Mouse (Mus musculus): ENCODE measurements at regions not wholly inside any gene's neighbourhood (a gene's known extent, or its start where the extent isn't known, plus 50 kb on each side); places are given as distances from the start of the nearest gene placed in this dataset.

- no peak overlapping the region for H3K9ac ChIP-seq (ENCODE audit: low read length)
- H3K27me3 ChIP-seq (ENCODE audit: control insufficient read depth, insufficient read depth, low read length) = no peaks in the 10 kb centered on the region
- no peak overlapping the region for H3K4me3 ChIP-seq (ENCODE audit: low read depth, low read length)
- H3K36me3 ChIP-seq (ENCODE audit: control insufficient read depth, insufficient read depth, low read length) = no peaks in the 10 kb centered on the region
- no peak overlapping the region for H3K4me2 ChIP-seq (replicated peaks; ENCODE audit: low read depth)
- no peaks in the 10 kb centered on the region for H3K4me1 ChIP-seq (replicated peaks; ENCODE audit: control insufficient read depth, insufficient read depth)
- H3K9me3 ChIP-seq (ENCODE audit: control insufficient read depth, low read length) = no peaks in the 10 kb centered on the region
- TF ChIP-seq EP300 (optimal IDR thresholded peaks at IDR 0.05) (no peak), CTCF (IDR thresholded peaks at IDR 0.05; ENCODE audit: low read depth) (no peak)
- no peak overlapping the region for H3K27ac ChIP-seq (replicated peaks)
- WGBS = 33% methylated on average over 4 of the region's 4 CpGs
- DNase-seq (ENCODE audit: low spot score) = peak; percentile 18
- peak; percentile 24; the same call in 1 of the 2 replicates for ATAC-seq (ENCODE audit: low FRiP score, low TSS enrichment)
Observed at GRCm38 (mm10) chr2:108660697-108661388, 619.7 kb upstream of the Kif18a start.

- H3K27me3 ChIP-seq (ENCODE audit: control insufficient read depth, insufficient read depth, low read length) = no peaks in the 10 kb centered on the region
- no peak overlapping the region for H3K27ac ChIP-seq (replicated peaks)
- whole genome bisulfite sequencing = 48% methylated on average over 2 of the region's 2 CpGs
- H3K9ac ChIP-seq (ENCODE audit: low read length) = no peak overlapping the region
- no peaks in the 10 kb centered on the region for H3K4me1 ChIP-seq (replicated peaks; ENCODE audit: control insufficient read depth, insufficient read depth)
- H3K9me3 ChIP-seq (ENCODE audit: control insufficient read depth, low read length) = no peaks in the 10 kb centered on the region
- no peak overlapping the region for H3K4me3 ChIP-seq (ENCODE audit: low read depth, low read length)
- no peaks in the 10 kb centered on the region for H3K36me3 ChIP-seq (ENCODE audit: control insufficient read depth, insufficient read depth, low read length)
- DNase-seq (ENCODE audit: low spot score) = no peak
- no peak for TF ChIP-seq CTCF (IDR thresholded peaks at IDR 0.05; ENCODE audit: low read depth)
- TF ChIP-seq EP300 (optimal IDR thresholded peaks at IDR 0.05) = no peak
- no peak for ATAC-seq (ENCODE audit: low FRiP score, low TSS enrichment)
- H3K4me2 ChIP-seq (replicated peaks; ENCODE audit: low read depth) = no peak overlapping the region
Observed at GRCm38 (mm10) chr2:108677777-108678380, 602.7 kb upstream of the Kif18a start.

- Histone ChIP-seq H3K27ac (replicated peaks) (no peak overlapping the region), H3K9me3 (ENCODE audit: control insufficient read depth, low read length) (no peaks in the 10 kb centered on the region), H3K36me3 (ENCODE audit: control insufficient read depth, insufficient read depth, low read length) (no peaks in the 10 kb centered on the region), H3K27me3 (ENCODE audit: control insufficient read depth, insufficient read depth, low read length) (no peaks in the 10 kb centered on the region), H3K4me1 (replicated peaks; ENCODE audit: control insufficient read depth, insufficient read depth) (no peaks in the 10 kb centered on the region), H3K9ac (ENCODE audit: low read length) (no peak overlapping the region), H3K4me3 (ENCODE audit: low read depth, low read length) (no peak overlapping the region), H3K4me2 (replicated peaks; ENCODE audit: low read depth) (no peak overlapping the region)
- DNase-seq (ENCODE audit: low spot score) (no peak), ATAC-seq (ENCODE audit: low FRiP score, low TSS enrichment) (no peak)
- 76% methylated on average over 3 of the region's 3 CpGs for WGBS
- TF ChIP-seq CTCF (IDR thresholded peaks at IDR 0.05; ENCODE audit: low read depth) (no peak), EP300 (optimal IDR thresholded peaks at IDR 0.05) (no peak)
Observed at GRCm38 (mm10) chr2:108681574-108681973, 599.0 kb upstream of the Kif18a start.

GRCm38 (mm10) chr2:108686019-108686743, 594.4 kb upstream of the Kif18a start:
- Histone ChIP-seq H3K9ac (ENCODE audit: low read length) (no peak overlapping the region), H3K27me3 (ENCODE audit: control insufficient read depth, insufficient read depth, low read length) (no peaks in the 10 kb centered on the region), H3K4me3 (ENCODE audit: low read depth, low read length) (no peak overlapping the region), H3K27ac (replicated peaks) (no peak overlapping the region), H3K4me1 (replicated peaks; ENCODE audit: control insufficient read depth, insufficient read depth) (no peaks in the 10 kb centered on the region), H3K9me3 (ENCODE audit: control insufficient read depth, low read length) (no peaks in the 10 kb centered on the region), H3K4me2 (replicated peaks; ENCODE audit: low read depth) (no peak overlapping the region), H3K36me3 (ENCODE audit: control insufficient read depth, insufficient read depth, low read length) (no peaks in the 10 kb centered on the region)
- WGBS = 60% methylated on average over 6 of the region's 6 CpGs
- ATAC-seq (ENCODE audit: low FRiP score, low TSS enrichment) (no peak), DNase-seq (ENCODE audit: low spot score) (no peak)
- TF ChIP-seq CTCF (IDR thresholded peaks at IDR 0.05; ENCODE audit: low read depth) (no peak), EP300 (optimal IDR thresholded peaks at IDR 0.05) (no peak)

- no peaks in the 10 kb centered on the region for H3K9me3 ChIP-seq (ENCODE audit: control insufficient read depth, low read length)
- 53% methylated on average over 4 of the region's 4 CpGs for WGBS
- TF ChIP-seq CTCF (IDR thresholded peaks at IDR 0.05; ENCODE audit: low read depth) (peak; percentile 79), EP300 (optimal IDR thresholded peaks at IDR 0.05) (no peak)
Observed at GRCm38 (mm10) chr2:108690091-108690490, 590.4 kb upstream of the Kif18a start.

More at GRCm38 (mm10) chr2:108690091-108690490, 590.4 kb upstream of the Kif18a start:
- Histone ChIP-seq H3K27ac (replicated peaks) (no peak overlapping the region), H3K4me2 (replicated peaks; ENCODE audit: low read depth) (no peak overlapping the region), H3K36me3 (ENCODE audit: control insufficient read depth, insufficient read depth, low read length) (no peaks in the 10 kb centered on the region), H3K4me1 (replicated peaks; ENCODE audit: control insufficient read depth, insufficient read depth) (no peaks in the 10 kb centered on the region), H3K27me3 (ENCODE audit: control insufficient read depth, insufficient read depth, low read length) (no peaks in the 10 kb centered on the region), H3K9ac (ENCODE audit: low read length) (no peak overlapping the region), H3K4me3 (ENCODE audit: low read depth, low read length) (no peak overlapping the region)
- peak; percentile 39 for DNase-seq (ENCODE audit: low spot score)
- no peak for ATAC-seq (ENCODE audit: low FRiP score, low TSS enrichment)

Measured in stomach, postnatal 0 days (tissue).